Mouse (Mus musculus) hindbrain, embryonic 11.5 days (tissue): Measurements from ENCODE around the gene Il20. TPM values are rescaled to one million over a fixed set of nuclear protein-coding genes. Genes with fewer than 3 reads are reported as not detected.

Experiments used
- ATAC-seq: fragments of 200-750 bp; cut with Nextera tagmentation; 2 replicates; pipeline ENCODE4 v1.8.0; 2017; ENCODE audit warnings: mild to moderate bottlenecking, moderate TSS enrichment, moderate library complexity; ENCODE audit not compliant: low FRiP score
- DNase-seq: peaks from one replicate; pipeline ENCODE4 v3.0.0-alpha.2; 2015; ENCODE audit warnings: low spot score
- H3K27ac ChIP-seq: fragments of 300-500 bp; sonication (generic); 2 replicates; pipeline ENCODE4 v1.5.1; 2014; ENCODE audit warnings: mild to moderate bottlenecking, low read depth, low read length
- H3K27me3 ChIP-seq: fragments of 300-500 bp; sonication (generic); 2 replicates; pipeline ENCODE4 v1.6.1; 2014; ENCODE audit warnings: mild to moderate bottlenecking, low read length, moderate library complexity, mixed read lengths; ENCODE audit not compliant: control insufficient read depth, insufficient read depth
- H3K36me3 ChIP-seq: fragments of 300-500 bp; sonication (generic); 2 replicates; pipeline ENCODE4 v1.6.1; 2014; ENCODE audit warnings: mild to moderate bottlenecking, low read length, moderate library complexity, mixed read lengths; ENCODE audit not compliant: control insufficient read depth, insufficient read depth
- H3K4me1 ChIP-seq: fragments of 300-500 bp; sonication (generic); replicated peaks from 2 replicates; pipeline ENCODE4 v1.6.1; 2014; ENCODE audit warnings: low read length, mixed read lengths; ENCODE audit not compliant: control insufficient read depth, insufficient read depth
- H3K4me2 ChIP-seq: fragments of 300-500 bp; sonication (generic); replicated peaks from 2 replicates; pipeline ENCODE4 v1.6.1; 2014; ENCODE audit warnings: mild to moderate bottlenecking, low read depth, low read length
- H3K4me3 ChIP-seq: fragments of 300-500 bp; sonication (generic); 2 replicates; pipeline ENCODE4 v1.5.1; 2014; ENCODE audit warnings: low read depth, low read length
- H3K9ac ChIP-seq: fragments of 300-500 bp; sonication (generic); 2 replicates; pipeline ENCODE4 v1.6.1; 2014; ENCODE audit warnings: low read depth, low read length
- H3K9me3 ChIP-seq: fragments of 300-500 bp; sonication (generic); 2 replicates; pipeline ENCODE4 v1.6.1; 2016; ENCODE audit warnings: low read length; ENCODE audit not compliant: control insufficient read depth
- WGBS: fragments of 180-500 bp; shearing (Covaris S2); extraction: QIAGEN DNeasy Blood & Tissue Kit; methylation state at CpG from one replicate; pipeline ENCODE4 v1.1.7; 2014; 5-methylcytosine and 5-hydroxymethylcytosine counted together
- polyA plus RNA-seq: library from polyadenylated mRNA; unstranded; fragments of >200 nt; fragmentation: Nextera tagmentation; extraction: Ambion mirVana; gene quantifications from 2 replicates; pipeline ENCODE4 v1.2.1, GENCODE M21; 2014

Gene Il20
- polyA plus RNA-seq, result not detected in 2 replicates

DNA sequence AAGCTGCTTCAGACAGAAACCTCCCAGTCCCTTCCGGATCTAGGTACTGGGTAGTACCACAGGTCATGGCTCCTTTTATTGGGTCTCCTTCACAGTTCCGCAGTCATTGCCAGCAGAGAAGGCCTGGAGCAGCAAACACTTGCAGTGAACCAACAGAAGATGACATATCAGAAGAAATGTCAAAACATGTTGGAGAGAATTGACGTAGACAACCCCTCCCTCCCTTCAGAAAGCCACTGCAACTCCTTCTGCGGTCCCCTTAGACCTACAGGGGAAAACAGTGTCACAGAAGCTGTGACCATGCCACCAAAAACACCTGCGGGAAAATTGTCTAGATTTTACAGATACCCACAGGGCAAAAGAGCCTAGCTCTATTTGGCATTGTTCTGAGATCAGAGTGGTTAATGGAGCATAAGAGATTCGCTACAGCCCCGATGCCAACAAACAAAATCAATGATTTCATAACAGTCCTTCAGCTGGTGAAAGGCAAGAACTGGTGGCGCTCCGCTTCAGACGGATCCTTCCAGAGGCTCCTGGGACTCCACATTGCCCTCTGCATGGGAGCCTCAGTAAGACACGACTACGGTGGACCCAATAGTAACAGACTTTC lies at the start of gene Il20:
Gene Il20, minus strand, starts transcription at position 51 of the 610 bp plus-strand sequence.
- H3K36me3 ChIP-seq, result no peaks in the 10 kb centered on the region
- WGBS, result 82% methylated on average over 12 of the region's 12 CpGs
- H3K4me2 ChIP-seq, result no peak within 1 kb of the TSS
- no peak within 1 kb of the TSS for H3K4me3 ChIP-seq
- no peak within 1 kb of the TSS for H3K27ac ChIP-seq
- ATAC-seq (no peak), DNase-seq (no peak)
- no peaks in the 10 kb centered on the region for H3K4me1 ChIP-seq
- H3K9ac ChIP-seq, result no peak within 1 kb of the TSS
- no peaks in the 10 kb centered on the region for H3K27me3 ChIP-seq
- H3K9me3 ChIP-seq, result no peaks in the 10 kb centered on the region

DNA sequence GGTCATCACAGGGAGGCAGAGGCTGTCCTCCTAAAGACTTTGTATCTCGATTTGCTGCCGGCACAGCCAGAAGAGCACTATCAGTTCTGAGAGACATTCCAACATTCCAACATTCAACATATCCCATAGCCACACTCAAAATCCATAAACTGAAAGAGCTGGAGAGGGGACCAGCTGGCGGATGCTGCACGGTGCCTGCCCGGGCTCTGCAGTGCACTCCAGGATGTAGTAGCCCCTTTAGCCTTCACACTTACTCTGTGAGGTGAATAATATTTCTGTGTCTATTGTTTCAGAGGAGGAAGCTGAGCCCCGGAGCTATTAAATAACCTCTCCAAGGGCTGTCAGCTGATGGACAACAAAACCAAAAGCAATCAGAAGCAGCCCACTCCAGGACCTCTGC lies 35.7 kb upstream of the Il20 start:
- H3K4me3 ChIP-seq, result no peak overlapping the region
- H3K27me3 ChIP-seq, result no peaks in the 10 kb centered on the region
- H3K27ac ChIP-seq, result no peak overlapping the region
- no peak overlapping the region for H3K9ac ChIP-seq
- DNase-seq, result no peak
- WGBS, result 78% methylated on average over 6 of the region's 6 CpGs
- H3K9me3 ChIP-seq, result no peaks in the 10 kb centered on the region
- no peak for ATAC-seq
- H3K36me3 ChIP-seq, result no peaks in the 10 kb centered on the region
- no peaks in the 10 kb centered on the region for H3K4me1 ChIP-seq
- H3K4me2 ChIP-seq, result no peak overlapping the region

- Histone ChIP-seq H3K4me2 (no peak overlapping the region), H3K4me1 (no peaks in the 10 kb centered on the region), H3K4me3 (no peak overlapping the region), H3K9ac (no peak overlapping the region), H3K36me3 (no peaks in the 10 kb centered on the region), H3K27ac (no peak overlapping the region), H3K9me3 (no peaks in the 10 kb centered on the region), H3K27me3 (no peaks in the 10 kb centered on the region)
- 62% methylated on average over 3 of the region's 3 CpGs for WGBS
- DNase-seq, result no peak
- ATAC-seq, result no peak
Observed at GRCm38 (mm10) chr1:130941801-130942200, 30.6 kb upstream of the Il20 start.

DNA sequence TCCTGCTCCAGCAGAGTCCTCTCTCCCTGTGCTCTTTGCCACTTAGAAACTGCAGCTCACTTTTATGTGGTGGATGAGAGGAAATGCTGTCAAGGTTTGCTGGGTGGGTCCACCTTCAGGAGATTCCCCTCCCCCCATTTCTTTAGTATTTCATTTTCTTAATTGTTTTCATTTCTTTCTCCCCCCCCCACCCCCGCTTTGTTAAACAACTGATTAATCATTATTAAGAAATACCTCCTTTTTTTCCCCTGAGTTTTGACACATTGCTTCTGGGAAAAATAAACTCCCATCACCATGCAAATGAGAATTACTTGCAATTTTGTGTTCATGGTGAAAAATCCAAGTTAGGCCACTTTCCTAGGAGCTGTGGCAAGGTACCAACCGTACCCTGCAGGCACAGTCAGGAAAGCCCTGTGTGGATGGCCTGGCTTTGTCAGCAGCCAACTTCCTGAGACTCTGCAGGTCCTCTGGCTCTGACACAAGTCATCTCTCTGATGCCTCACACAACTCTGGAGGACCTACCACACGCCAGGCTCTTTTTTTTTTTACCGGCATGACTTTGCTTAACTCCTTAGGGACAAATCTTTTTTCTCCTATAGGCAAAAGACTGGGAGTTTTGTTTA lies 28.9 kb upstream of the Il20 start, which contains the start of gene Il19:
Gene Il19, minus strand, starts transcription at position 51 of the 623 bp plus-strand sequence.
- ATAC-seq (no peak), DNase-seq (no peak)
- 70% methylated on average over 4 of the region's 4 CpGs for WGBS
- Histone ChIP-seq H3K9me3 (no peaks in the 10 kb centered on the region), H3K36me3 (no peaks in the 10 kb centered on the region), H3K9ac (no peak within 1 kb of the TSS), H3K27ac (no peak within 1 kb of the TSS), H3K4me2 (no peak within 1 kb of the TSS), H3K4me1 (no peaks in the 10 kb centered on the region), H3K27me3 (no peaks in the 10 kb centered on the region), H3K4me3 (no peak within 1 kb of the TSS)

GRCm38 (mm10) chr1:130938192-130938591 lies 26.9 kb upstream of the Il20 start:
- Histone ChIP-seq H3K27me3 (no peaks in the 10 kb centered on the region), H3K9ac (no peak overlapping the region), H3K36me3 (no peaks in the 10 kb centered on the region), H3K4me3 (no peak overlapping the region), H3K4me1 (no peaks in the 10 kb centered on the region), H3K4me2 (no peak overlapping the region), H3K27ac (no peak overlapping the region), H3K9me3 (no peaks in the 10 kb centered on the region)
- ATAC-seq (no peak), DNase-seq (no peak)
- 62% methylated on average over 7 of the region's 7 CpGs for WGBS

DNA sequence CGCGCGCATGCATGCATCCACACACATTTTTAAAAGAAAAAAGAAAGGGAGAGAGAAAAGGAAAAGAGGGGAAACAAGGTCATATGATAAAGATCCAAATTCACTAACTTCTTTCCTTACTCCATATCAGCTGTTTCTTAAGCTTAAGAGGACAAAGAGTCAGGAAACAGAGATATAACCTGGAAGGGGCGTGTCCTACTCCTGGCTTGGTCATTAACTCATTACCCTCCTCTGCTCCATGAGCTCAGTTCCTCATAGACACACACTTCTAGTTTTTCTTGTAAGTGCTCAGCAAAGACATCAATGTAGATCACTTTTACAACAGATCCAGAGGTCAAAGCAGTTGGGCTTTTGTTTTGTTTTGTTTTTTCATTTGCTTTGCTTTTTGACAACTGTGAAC lies 25.9 kb upstream of the Il20 start:
- no peak overlapping the region for H3K9ac ChIP-seq
- H3K36me3 ChIP-seq, result no peaks in the 10 kb centered on the region
- H3K27ac ChIP-seq, result no peak overlapping the region
- 92% methylated on average over 4 of the region's 4 CpGs for WGBS
- DNase-seq, result no peak
- ATAC-seq, result no peak
- H3K4me2 ChIP-seq, result no peak overlapping the region
- H3K9me3 ChIP-seq, result no peaks in the 10 kb centered on the region
- no peaks in the 10 kb centered on the region for H3K4me1 ChIP-seq
- H3K27me3 ChIP-seq, result no peaks in the 10 kb centered on the region
- no peak overlapping the region for H3K4me3 ChIP-seq

GRCm38 (mm10) chr1:130936351-130936750 lies 25.1 kb upstream of the Il20 start:
- no peaks in the 10 kb centered on the region for H3K4me1 ChIP-seq
- H3K36me3 ChIP-seq, result no peaks in the 10 kb centered on the region
- no peaks in the 10 kb centered on the region for H3K27me3 ChIP-seq
- no peak overlapping the region for H3K4me3 ChIP-seq
- ATAC-seq, result no peak
- H3K9me3 ChIP-seq, result no peaks in the 10 kb centered on the region
- WGBS, result 59% methylated on average over 6 of the region's 6 CpGs
- no peak overlapping the region for H3K27ac ChIP-seq
- H3K4me2 ChIP-seq, result no peak overlapping the region
- DNase-seq, result peak; percentile 39
- no peak overlapping the region for H3K9ac ChIP-seq

DNA sequence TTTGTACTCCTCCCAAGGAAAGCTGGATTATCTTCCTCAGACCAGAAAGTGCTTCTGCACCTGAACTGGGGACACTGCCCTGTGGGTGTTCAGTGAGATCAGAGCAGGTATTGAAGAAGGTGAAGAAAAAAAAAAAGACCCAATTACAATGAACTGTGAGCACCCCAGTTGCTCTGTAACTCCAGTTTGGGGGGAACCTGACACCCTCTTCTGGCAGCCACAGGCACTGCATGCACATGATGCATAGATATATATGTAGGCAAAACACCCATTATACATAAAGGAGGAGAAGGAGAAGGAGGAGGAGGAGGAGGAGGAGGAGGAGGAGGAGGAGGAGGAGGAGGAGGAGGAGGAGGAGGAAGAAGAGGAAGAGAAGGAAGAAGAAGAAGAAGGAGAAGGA lies 15.2 kb upstream of the Il20 start:
- H3K27me3 ChIP-seq, result no peaks in the 10 kb centered on the region
- no peak overlapping the region for H3K9ac ChIP-seq
- no peaks in the 10 kb centered on the region for H3K9me3 ChIP-seq
- no peaks in the 10 kb centered on the region for H3K4me1 ChIP-seq
- H3K4me2 ChIP-seq, result no peak overlapping the region
- no peak for ATAC-seq
- no peaks in the 10 kb centered on the region for H3K36me3 ChIP-seq
- no peak overlapping the region for H3K4me3 ChIP-seq
- DNase-seq, result no peak
- H3K27ac ChIP-seq, result no peak overlapping the region

GRCm38 (mm10) chr1:130918323-130918980 lies 7.2 kb upstream of the Il20 start:
- H3K4me1 ChIP-seq, result no peaks in the 10 kb centered on the region
- H3K4me2 ChIP-seq, result no peak overlapping the region
- H3K4me3 ChIP-seq, result no peak overlapping the region
- no peaks in the 10 kb centered on the region for H3K36me3 ChIP-seq
- ATAC-seq (no peak), DNase-seq (no peak)
- H3K27me3 ChIP-seq, result no peaks in the 10 kb centered on the region
- H3K9me3 ChIP-seq, result no peaks in the 10 kb centered on the region
- 22% methylated on average over 1 of the region's 1 CpGs for WGBS
- no peak overlapping the region for H3K9ac ChIP-seq
- H3K27ac ChIP-seq, result no peak overlapping the region
